16 mouse cellular contexts compared by ENCODE assay signal in genomic region chr9:44081581-44081980, GRCm38 (mm10). TPM values are rescaled to one million over a fixed set of nuclear protein-coding genes. Genes with fewer than 3 reads are reported as not detected.
"Had no signal": no experiment of that assay in that cellular context is flagged by ENCODE, and none has a peak within 500 bp of the region (broad histone marks: within the 10 kb centered on the region; RNA-seq: fewer than 3 reads in every experiment).

No protein-coding gene starts in this region.

- H3K27ac ChIP-seq: liver, embryonic 13.5 days; lung, embryonic 15.5 days; macrophage; midbrain, embryonic 15.5 days; neural tube, embryonic 12.5 days had no signal

- H3K36me3 ChIP-seq: liver, embryonic 13.5 days; lung, embryonic 15.5 days; midbrain, embryonic 15.5 days; neural tube, embryonic 12.5 days had no signal

- ATAC-seq: intestine, postnatal 0 days; liver, postnatal 0 days; midbrain, embryonic 15.5 days had no signal

- H3K4me2 ChIP-seq: liver, embryonic 13.5 days; lung, embryonic 15.5 days; midbrain, embryonic 11.5 days; midbrain, embryonic 15.5 days; neural tube, embryonic 12.5 days had no signal

- H3K9ac ChIP-seq: liver, embryonic 13.5 days; liver, postnatal 0 days; lung, embryonic 15.5 days; midbrain, embryonic 15.5 days; neural tube, embryonic 12.5 days had no signal

- H3K4me3 ChIP-seq: liver, embryonic 13.5 days; lung, embryonic 15.5 days; megakaryocyte, embryonic 14.5 days; midbrain, embryonic 15.5 days; neural tube, embryonic 12.5 days had no signal

- H3K9me3 ChIP-seq: liver, embryonic 13.5 days; lung, embryonic 15.5 days; megakaryocyte, embryonic 14.5 days; midbrain, embryonic 15.5 days; neural tube, embryonic 12.5 days had no signal

- DNase-seq: liver; liver, embryonic 13.5 days; liver, postnatal 0 days; lung, postnatal 14 days; thymus, postnatal 4 days had no signal

RNA-seq across cellular contexts. Expression of gene Mfrp, which starts 19.9 kb away (rescaled TPM):
- total RNA-seq: monocyte, adult 5-6 weeks; neutrophil, adult 5-6 weeks had no signal
- polyA plus RNA-seq: liver, embryonic 13.5 days; liver, postnatal 0 days; macrophage; midbrain, embryonic 11.5 days; stomach, postnatal 0 days had no signal

RNA-seq across cellular contexts. Expression of gene C1qtnf5, which starts 25.5 kb away (rescaled TPM):
- total RNA-seq: monocyte, adult 5-6 weeks; neutrophil, adult 5-6 weeks had no signal
- polyA plus RNA-seq: macrophage had no signal

RNA-seq across cellular contexts. Expression of gene Gm49380, which starts 31.7 kb away (rescaled TPM):
- total RNA-seq: monocyte, adult 5-6 weeks; neutrophil, adult 5-6 weeks had no signal
- polyA plus RNA-seq: intestine, postnatal 0 days; limb, embryonic 11.5 days; liver, embryonic 13.5 days; liver, postnatal 0 days; stomach, postnatal 0 days had no signal
